Mouse (Mus musculus) midbrain, embryonic 16.5 days (tissue): ENCODE measurements around the gene Gm38655. TPM values are rescaled to one million over a fixed set of nuclear protein-coding genes. Genes with fewer than 3 reads are reported as not detected.

Experiments
- polyA plus RNA-seq: library from polyadenylated mRNA; unstranded; fragments of >200 nt; fragmentation: Nextera tagmentation; extraction: Ambion mirVana; gene quantifications from 2 replicates; pipeline ENCODE4 v1.2.1, GENCODE M21; 2015

Gene Gm38655
- polyA plus RNA-seq, 1 experiment from 2014 or later, result not detected

Other genes starting within 250 kb of the Gm38655 start
- 100 and 104 TPM in 2 replicates for gene Mapk8ip3, start 238.5 kb downstream of the Gm38655 start, polyA plus RNA-seq
- 86.2 and 100 TPM in 2 replicates for gene Jpt2, start 214.8 kb downstream of the Gm38655 start, polyA plus RNA-seq
- gene Cramp1l, start 159.7 kb downstream of the Gm38655 start, polyA plus RNA-seq, result 4.6 and 5.3 TPM in 2 replicates
- 18.8 and 20.1 TPM in 2 replicates for gene Ift140, start 159.4 kb downstream of the Gm38655 start, polyA plus RNA-seq
- 10.3 and 11.1 TPM in 2 replicates for gene Tmem204, start 91.9 kb downstream of the Gm38655 start, polyA plus RNA-seq
- 51.9 and 53.4 TPM in 2 replicates for gene Telo2, start 59.5 kb downstream of the Gm38655 start, polyA plus RNA-seq
- 0.38 TPM in 1 of 2 replicates, not detected in the other for gene Ptx4, start 54.7 kb downstream of the Gm38655 start, polyA plus RNA-seq
- gene Clcn7, start 42.1 kb downstream of the Gm38655 start, polyA plus RNA-seq, result 33.6 and 36.1 TPM in 2 replicates
- gene Ccdc154, start 13.0 kb downstream of the Gm38655 start, polyA plus RNA-seq, result not detected in 2 replicates
- 33.7 and 33.8 TPM in 2 replicates for gene BC003965, start 9.1 kb upstream of the Gm38655 start, polyA plus RNA-seq
- 18.3 and 19.2 TPM in 2 replicates for gene Unkl, start 12.9 kb upstream of the Gm38655 start, polyA plus RNA-seq
- 99.8 and 114 TPM in 2 replicates for gene Gnptg, start 64.7 kb upstream of the Gm38655 start, polyA plus RNA-seq
- gene Tsr3, start 64.7 kb upstream of the Gm38655 start, polyA plus RNA-seq, result 57.4 and 61.2 TPM in 2 replicates
- 30.2 and 38.1 TPM in 2 replicates for gene Baiap3, start 80.9 kb upstream of the Gm38655 start, polyA plus RNA-seq
- 489 and 542 TPM in 2 replicates for gene Ube2i, start 99.2 kb upstream of the Gm38655 start, polyA plus RNA-seq
- gene Prss34, start 122.9 kb upstream of the Gm38655 start, polyA plus RNA-seq, result not detected in 2 replicates
- gene Prss28, start 133.2 kb upstream of the Gm38655 start, polyA plus RNA-seq, result not detected in 2 replicates
- gene Prss29, start 143.2 kb upstream of the Gm38655 start, polyA plus RNA-seq, result not detected in 2 replicates
- not detected in 2 replicates for gene Tpsab1, start 170.1 kb upstream of the Gm38655 start, polyA plus RNA-seq
- 0.23 TPM in 1 of 2 replicates, not detected in the other for gene Tpsb2, start 190.8 kb upstream of the Gm38655 start, polyA plus RNA-seq
- 0.29 and 0.88 TPM in 2 replicates for gene Tpsg1, start 193.8 kb upstream of the Gm38655 start, polyA plus RNA-seq